ENCODE assay signal across 15 mouse cellular contexts in genomic region chr17:83993028-83993427, GRCm38 (mm10).
A peak's percentile ranks its signal among the peaks of the same experiment; 100 is the strongest.
DNase-seq lines count a peak whose midpoint lies in the region; ATAC-seq and TF ChIP-seq lines count a peak whose summit lies in the region.
"Had no signal": no experiment of that assay in that cellular context is flagged by ENCODE, and none has a peak within 500 bp of the region (broad histone marks: within the 10 kb centered on the region; RNA-seq: fewer than 3 reads in every experiment).

No protein-coding gene starts in this region.

- intact Hi-C loops in heart, postnatal 36 days (cut with DNase I) = no loop called here
- intact Hi-C loops in heart, postnatal 10 days (cut with DNase I) = no loop called here

- H3K36me3 ChIP-seq in C2C12 (ENCODE audit: control insufficient read depth, insufficient read depth) = no peaks in the 10 kb centered on the region
- H3K36me3 ChIP-seq in liver, embryonic 12.5 days = no peaks in the 10 kb centered on the region
- H3K36me3 ChIP-seq: hindbrain, embryonic 12.5 days had no signal

- peak; percentile 61 to 81 for DNase-seq in heart, adult 18-20 months
- DNase-seq in heart, postnatal 36 days = no peak
- DNase-seq in adrenal gland, postnatal 14 days = peak; percentile 58
- DNase-seq in heart, postnatal 10 days = peak; percentile 63 to 70
- no peak for DNase-seq in ovary, postnatal 36 days (ENCODE audit: low spot score)
- no peak for DNase-seq in T-cell, adult 2 months (ENCODE audit: low spot score)
- DNase-seq: cerebellum, adult 18-20 months; kidney, adult 11 months; kidney, postnatal 25 days; lung, embryonic 14.5 days; spleen, adult 18-20 months had no signal

- H3K9ac ChIP-seq in liver, embryonic 12.5 days = no peak overlapping the region
- H3K9ac ChIP-seq: hindbrain, embryonic 12.5 days; lung, embryonic 14.5 days had no signal

- no peaks in the 10 kb centered on the region for H3K9me3 ChIP-seq in liver, embryonic 12.5 days (replicated peaks)
- H3K9me3 ChIP-seq: hindbrain, embryonic 12.5 days had no signal

- no peaks in the 10 kb centered on the region for H3K27me3 ChIP-seq in C2C12 (ENCODE audit: control insufficient read depth, insufficient read depth, insufficient read length)
- 0 out of 2 replicates have a peak, but pooled peaks cover 5% of the 10 kb centered on the region for H3K27me3 ChIP-seq in liver, embryonic 12.5 days (replicated peaks)
- H3K27me3 ChIP-seq: hindbrain, embryonic 12.5 days had no signal

- H3K79me3 ChIP-seq in C2C12 (ENCODE audit: low read depth) = no peaks in the 10 kb centered on the region

- TF ChIP-seq CTCF in C2C12 (IDR thresholded peaks at IDR 0.05; ENCODE audit: control insufficient read depth, insufficient read depth, insufficient read length) = no peak

- no peak for ATAC-seq in liver, embryonic 12.5 days

- H3K4me2 ChIP-seq in liver, embryonic 12.5 days = no peak overlapping the region
- H3K4me2 ChIP-seq: hindbrain, embryonic 12.5 days; lung, embryonic 14.5 days; midbrain, embryonic 11.5 days had no signal

- WGBS in liver, embryonic 12.5 days (ENCODE audit: insufficient replicate concordance) = 68% methylated on average over 2 of the region's 2 CpGs

- H3K4me1 ChIP-seq in liver, embryonic 12.5 days = peaks cover 33% of the 10 kb centered on the region

- H3K27ac ChIP-seq in liver, embryonic 12.5 days = no peak overlapping the region
- H3K27ac ChIP-seq: hindbrain, embryonic 12.5 days had no signal

- peaks cover 7% of the 10 kb centered on the region for H3K79me2 ChIP-seq in C2C12 (ENCODE audit: control insufficient read depth, insufficient read depth)

- no peak overlapping the region for H3K4me3 ChIP-seq in C2C12 (ENCODE audit: insufficient read depth, poor library complexity, severe bottlenecking)
- no peak overlapping the region for H3K4me3 ChIP-seq in liver, embryonic 12.5 days
- H3K4me3 ChIP-seq: hindbrain, embryonic 12.5 days had no signal

- no peak overlapping the region for H3ac ChIP-seq in C2C12 (ENCODE audit: control insufficient read depth, insufficient read length, low read depth)

TF ChIP-seq in C2C12, 6 proteins besides CTCF, POLR2A, EP300 and RAD21:
- TF ChIP-seq MYOD1 (IDR thresholded peaks at IDR 0.05; ENCODE audit: control insufficient read depth, insufficient read length, low read depth) (peak; percentile 38), FOSL1 (IDR thresholded peaks at IDR 0.05; ENCODE audit: insufficient read depth, low read length, poor library complexity, severe bottlenecking) (peak; percentile 98), MAX (IDR thresholded peaks at IDR 0.05) (peak; percentile 54), USF1 (IDR thresholded peaks at IDR 0.05; ENCODE audit: low read depth) (no peak), CEBPB (IDR thresholded peaks at IDR 0.05; ENCODE audit: low read depth) (no peak), MYOG (IDR thresholded peaks at IDR 0.05; ENCODE audit: control insufficient read depth, extremely low read depth, insufficient read length) (no peak)

Comparison
In these comparisons a context has a peak if more than half of its experiments do, and no peak if none do; other contexts are left out.
1. DNase-seq: peak in heart, adult 18-20 months (2 of 2), adrenal gland, postnatal 14 days (single experiment) and heart, postnatal 10 days (2 of 2); none in heart, postnatal 36 days (0 of 2), ovary, postnatal 36 days (single experiment) and T-cell, adult 2 months (single experiment).